Mouse (Mus musculus) CH12.LX (cell line): ENCODE measurements around the gene Rnf10. TPM values are rescaled to one million over a fixed set of nuclear protein-coding genes. Genes with fewer than 3 reads are reported as not detected.

Source experiments
- DNase-seq: peaks from one replicate; pipeline ENCODE4 v3.0.0-alpha.2; 2013; ENCODE audit errors: extremely low read depth
- H3K27ac ChIP-seq: 2 replicates; pipeline ENCODE4 v1.5.1; 2012; ENCODE audit warnings: low read depth, mild to moderate bottlenecking, control low read depth, moderate library complexity; ENCODE audit not compliant: insufficient read depth
- H3K27me3 ChIP-seq: replicated peaks from 2 replicates; pipeline ENCODE3; 2012; ENCODE audit warnings: inconsistent platforms
- H3K36me3 ChIP-seq, 2 experiments: replicated peaks in 1 of 2; 2 replicates each; pipeline versions ENCODE3 to v1.6.1; 2012; ENCODE audit warnings: inconsistent platforms in 1 of 2, low read length in 1 of 2, mild to moderate bottlenecking in 1 of 2, mixed read lengths in 1 of 2, moderate library complexity in 1 of 2; ENCODE audit not compliant: control insufficient read depth in 1 of 2, insufficient read depth in 1 of 2
- H3K4me1 ChIP-seq, 2 experiments: 2 replicates each; pipeline ENCODE4 v1.6.1; 2012; ENCODE audit warnings: inconsistent platforms in 1 of 2, moderate library complexity in 1 of 2; ENCODE audit not compliant: insufficient read depth in 2 of 2, control insufficient read depth in 1 of 2
- H3K4me2 ChIP-seq: 2 replicates; pipeline ENCODE4 v1.6.1; 2012; ENCODE audit warnings: low read depth, mild to moderate bottlenecking, control low read depth; ENCODE audit not compliant: poor library complexity, insufficient read depth, severe bottlenecking
- H3K4me3 ChIP-seq, 3 experiments: fragments of 150-350 bp in 1 of 3; sonication (generic) in 1 of 3; replicated peaks in 1 of 3; 2 replicates each; pipeline versions ENCODE3 to v1.5.1; 2011 to 2012; ENCODE audit warnings: low read depth in 2 of 3, low read length in 2 of 3, mild to moderate bottlenecking in 2 of 3, moderate library complexity in 2 of 3, control low read depth in 1 of 3, improper control_type of control experiment in 1 of 3, inconsistent platforms in 1 of 3, mixed read lengths in 1 of 3; ENCODE audit not compliant: poor library complexity in 1 of 3
- H3K79me2 ChIP-seq: replicated peaks from 2 replicates; pipeline ENCODE4 v1.6.1; 2012; ENCODE audit warnings: mild to moderate bottlenecking, moderate library complexity; ENCODE audit not compliant: control insufficient read depth, poor library complexity, insufficient read depth, severe bottlenecking; ENCODE audit errors: extremely low read depth
- H3K9ac ChIP-seq: 2 replicates; pipeline ENCODE4 v1.6.1; 2012; ENCODE audit warnings: low read depth, mild to moderate bottlenecking, control low read depth, moderate library complexity; ENCODE audit not compliant: insufficient read depth
- H3K9me3 ChIP-seq: replicated peaks from 2 replicates; pipeline ENCODE3; 2012; ENCODE audit warnings: low read length, inconsistent platforms, mixed read lengths
- BHLHE40 ChIP-seq: IDR thresholded peaks from 2 replicates; pipeline ENCODE4 v1.6.1; 2011; ENCODE audit warnings: mild to moderate bottlenecking, low read depth, low read length, improper control_type of control experiment
- CHD2 ChIP-seq: IDR thresholded peaks from 2 replicates; pipeline ENCODE4 v1.6.1; 2011; ENCODE audit warnings: low read length, improper control_type of control experiment
- CTCF ChIP-seq, 2 experiments: IDR thresholded peaks in 1 of 2; conservative IDR thresholded peaks in 1 of 2; 2 replicates each; pipeline ENCODE4 v1.5.1; 2011 to 2012; ENCODE audit warnings: low read depth in 2 of 2, low read length in 2 of 2, improper control_type of control experiment in 1 of 2, inconsistent platforms in 1 of 2, mild to moderate bottlenecking in 1 of 2, moderate library complexity in 1 of 2
- ELF1 ChIP-seq: IDR thresholded peaks from 2 replicates; pipeline ENCODE4 v1.6.1; 2014; ENCODE audit warnings: low read depth, mild to moderate bottlenecking, inconsistent platforms, low read length, improper control_type of control experiment
- EP300 ChIP-seq: IDR thresholded peaks from 2 replicates; pipeline ENCODE4 v1.6.1; 2011; ENCODE audit warnings: low read length, improper control_type of control experiment
- ETS1 ChIP-seq: conservative IDR thresholded peaks from 2 replicates; pipeline ENCODE4 v1.6.1; 2012; ENCODE audit warnings: low read depth, mild to moderate bottlenecking, inconsistent platforms, low read length, improper control_type of control experiment, moderate library complexity
- GABPA ChIP-seq: IDR thresholded peaks from 2 replicates; pipeline ENCODE4 v1.6.1; 2012; ENCODE audit warnings: low read depth, low read length, improper control_type of control experiment, inconsistent platforms; ENCODE audit not compliant: insufficient replicate concordance
- HCFC1 ChIP-seq: IDR thresholded peaks from 2 replicates; pipeline ENCODE4 v1.6.1; 2012; ENCODE audit warnings: low read depth, mild to moderate bottlenecking, inconsistent platforms, low read length, improper control_type of control experiment
- JUN ChIP-seq: IDR thresholded peaks from 2 replicates; pipeline ENCODE4 v1.6.1; 2011; ENCODE audit warnings: low read depth, mild to moderate bottlenecking, low read length, improper control_type of control experiment, moderate library complexity; ENCODE audit not compliant: insufficient read depth
- JUND ChIP-seq: conservative IDR thresholded peaks from 2 replicates; pipeline ENCODE4 v1.6.1; 2011; ENCODE audit warnings: low read depth, low read length, improper control_type of control experiment
- KAT2A ChIP-seq: IDR thresholded peaks from 2 replicates; pipeline ENCODE4 v1.6.1; 2012; ENCODE audit warnings: low read length, improper control_type of control experiment, inconsistent platforms; ENCODE audit not compliant: insufficient replicate concordance
- MAFK ChIP-seq: IDR thresholded peaks from 2 replicates; pipeline ENCODE4 v1.6.1; 2011; ENCODE audit warnings: low read length, improper control_type of control experiment; ENCODE audit not compliant: insufficient replicate concordance
- MEF2A ChIP-seq: IDR thresholded peaks from 2 replicates; pipeline ENCODE4 v1.6.1; 2014; ENCODE audit warnings: low read depth, mild to moderate bottlenecking, inconsistent platforms, low read length, improper control_type of control experiment, borderline replicate concordance
- MXI1 ChIP-seq: IDR thresholded peaks from 2 replicates; pipeline ENCODE4 v1.6.1; 2011; ENCODE audit warnings: mild to moderate bottlenecking, low read depth, low read length, improper control_type of control experiment
- MYC ChIP-seq: IDR thresholded peaks from 2 replicates; pipeline ENCODE4 v1.6.1; 2011; ENCODE audit warnings: low read depth, mild to moderate bottlenecking, improper control_type of control experiment, low read length
- NRF1 ChIP-seq: IDR thresholded peaks from 2 replicates; pipeline ENCODE4 v1.6.1; 2014; ENCODE audit warnings: low read depth, mild to moderate bottlenecking, inconsistent platforms, low read length, improper control_type of control experiment, moderate library complexity
- PAX5 ChIP-seq: IDR thresholded peaks from 2 replicates; pipeline ENCODE4 v1.6.1; 2012; ENCODE audit warnings: low read length, inconsistent platforms, mixed read lengths
- POLR2A ChIP-seq: IDR thresholded peaks from 2 replicates; pipeline ENCODE4 v1.6.1; 2011; ENCODE audit warnings: low read depth, mild to moderate bottlenecking, improper control_type of control experiment, low read length
- POLR2AphosphoS2 ChIP-seq: IDR thresholded peaks from 2 replicates; pipeline ENCODE4 v1.6.1; 2011; ENCODE audit warnings: low read depth, low read length, improper control_type of control experiment
- SIN3A ChIP-seq: IDR thresholded peaks from 2 replicates; pipeline ENCODE4 v1.6.1; 2012; ENCODE audit warnings: low read length, improper control_type of control experiment, inconsistent platforms
- SMC3 ChIP-seq: IDR thresholded peaks from 2 replicates; pipeline ENCODE4 v1.6.1; 2011; ENCODE audit warnings: low read depth, low read length, improper control_type of control experiment
- TBP ChIP-seq: conservative IDR thresholded peaks from 2 replicates; pipeline ENCODE4 v1.6.1; 2011; ENCODE audit warnings: low read depth, low read length, improper control_type of control experiment
- TCF12 ChIP-seq: IDR thresholded peaks from 2 replicates; pipeline ENCODE4 v1.6.1; 2014; ENCODE audit warnings: low read depth, mild to moderate bottlenecking, inconsistent platforms, low read length, improper control_type of control experiment
- UBTF ChIP-seq: IDR thresholded peaks from 2 replicates; pipeline ENCODE4 v1.6.1; 2012; ENCODE audit warnings: low read depth, mild to moderate bottlenecking, inconsistent platforms, low read length, improper control_type of control experiment, moderate library complexity
- ZC3H11A ChIP-seq: IDR thresholded peaks from 2 replicates; pipeline ENCODE4 v1.6.1; 2012; ENCODE audit warnings: low read depth, mild to moderate bottlenecking, inconsistent platforms, low read length, improper control_type of control experiment
- ZMIZ1 ChIP-seq: IDR thresholded peaks from 2 replicates; pipeline ENCODE4 v1.6.1; 2012; ENCODE audit warnings: low read depth, mild to moderate bottlenecking, inconsistent platforms, low read length, improper control_type of control experiment
- dilution Hi-C: fragments of 300-500 bp; cut with MboI; formaldehyde crosslinking; loops from 2 replicates; pipeline ENCODE4 v1.14.3; 2020; ENCODE audit warnings: low sequenced_read_pairs; ENCODE audit not compliant: extremely low pct_unique_long_range_greater_than_20kb, extremely low pct_ligation_motif_present
- in situ Hi-C: fragments of 300-500 bp; cut with MboI; formaldehyde crosslinking; loops from 3 replicates; pipeline ENCODE4 v1.14.3; 2019; ENCODE audit warnings: low sequenced_read_pairs, low pct_ligation_motif_present, low pct_unique_long_range_greater_than_20kb, mixed read lengths
- polyA plus RNA-seq: library from polyadenylated mRNA; unstranded; fragments of >175 nt; gene quantifications from 2 replicates; pipeline ENCODE4 v1.2.1, GENCODE M21; 2012; ENCODE audit warnings: low read depth; ENCODE audit not compliant: insufficient read length
- total RNA-seq, 2 experiments: library from RNA; depleted of rRNA; stranded (reverse); fragments of 300-350 nt in 1 of 2; fragments of >200 nt in 1 of 2; gene quantifications; 2 replicates each; pipeline ENCODE4 v1.2.3; 2012 to 2014

Rnf10 gene
- total and polyA plus RNA-seq, 3 experiments = 38.5 to 187 (median 63.6) TPM

DNA sequence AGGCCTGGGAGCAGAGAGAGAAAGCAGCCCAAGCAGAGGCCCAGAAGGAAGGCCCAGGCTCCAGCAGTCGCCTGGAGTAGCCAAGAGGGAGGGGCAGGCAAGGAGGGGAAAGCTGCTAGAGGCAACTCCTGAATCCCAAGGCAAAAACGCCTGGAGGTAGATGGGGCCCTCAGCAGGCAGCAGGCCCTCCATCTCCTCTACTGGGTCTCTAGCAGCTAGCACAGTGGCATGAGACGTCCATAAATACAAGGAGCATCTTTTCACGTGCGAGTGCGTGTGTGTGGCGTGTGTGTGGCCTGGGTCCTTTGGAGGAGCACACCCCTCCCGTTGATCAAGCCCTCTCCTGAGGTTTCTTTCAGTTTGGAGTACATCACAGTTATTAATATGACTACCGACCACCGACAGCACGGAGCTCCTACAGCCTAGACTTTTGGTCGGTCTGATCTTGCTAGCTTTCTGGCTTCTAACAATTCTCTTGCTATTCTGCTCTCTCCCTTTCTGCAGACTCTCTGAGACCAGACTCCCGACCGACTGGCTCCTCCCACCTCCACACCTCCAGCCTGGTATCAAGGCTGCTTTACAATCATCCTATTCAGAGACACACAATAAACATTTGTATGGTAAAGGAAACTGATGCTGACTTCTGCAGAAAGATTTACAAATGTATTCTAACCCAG, 44.4 kb upstream of the Rnf10 start:
- dilution Hi-C loops = no loop called here
- H3K27me3 ChIP-seq = no peaks in the 10 kb centered on the region
- H3K4me1 ChIP-seq = peaks cover 2 to 25% of the 10 kb centered on the region in 2 experiments; a peak in 3 of 4 replicates
- no peaks in the 10 kb centered on the region for H3K9me3 ChIP-seq
- DNase-seq = no peak
- H3K79me2 ChIP-seq = no peaks in the 10 kb centered on the region
- H3K4me3 ChIP-seq = no peak overlapping the region
- in situ Hi-C loops = no loop called here
- TF ChIP-seq TBP (no peak), MYC (no peak), JUN (no peak), UBTF (no peak), KAT2A (no peak), ELF1 (no peak), GABPA (no peak), SMC3 (no peak), HCFC1 (no peak), ZC3H11A (no peak), CHD2 (no peak), POLR2A (no peak), ETS1 (no peak), NRF1 (no peak), POLR2AphosphoS2 (no peak), EP300 (no peak), CTCF (conservative IDR thresholded peaks at IDR 0.05 in 1 of 2, IDR thresholded peaks at IDR 0.05 in 1 of 2; ENCODE audit: low read depth in 2 of 2, low read length in 2 of 2) (no peak), TCF12 (no peak), PAX5 (no peak), MEF2A (no peak)
- H3K4me2 ChIP-seq = no peak overlapping the region
- no peaks in the 10 kb centered on the region for H3K36me3 ChIP-seq
- H3K9ac ChIP-seq = no peak overlapping the region
- H3K27ac ChIP-seq = no peak overlapping the region

DNA sequence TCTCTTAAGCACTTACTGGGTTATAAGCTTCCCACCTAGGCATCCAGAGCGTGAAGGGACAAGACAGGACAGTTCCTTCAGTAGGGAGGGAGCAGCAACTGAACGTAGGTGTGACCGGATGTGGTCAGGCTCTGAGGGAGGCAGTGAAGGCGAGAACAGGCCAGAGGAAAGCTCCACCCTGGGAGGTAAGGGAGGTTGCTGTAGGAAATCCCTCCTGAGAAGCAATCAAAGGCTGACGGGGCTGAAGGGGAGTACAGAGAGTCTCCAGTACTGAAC, 40.9 kb upstream of the Rnf10 start:
- in situ Hi-C loops = no loop called here
- no peaks in the 10 kb centered on the region for H3K9me3 ChIP-seq
- H3K4me3 ChIP-seq = no peak overlapping the region
- no peaks in the 10 kb centered on the region for H3K79me2 ChIP-seq
- H3K4me2 ChIP-seq = no peak overlapping the region
- no peak for TF ChIP-seq POLR2A
- TF ChIP-seq ZMIZ1 = no peak
- TF ChIP-seq CHD2 = no peak
- no peak for TF ChIP-seq BHLHE40
- TF ChIP-seq JUND = no peak
- TF ChIP-seq MXI1 = no peak
- no peak for TF ChIP-seq ZC3H11A
- TF ChIP-seq SIN3A = no peak
- no peak for TF ChIP-seq MAFK
- no peak for TF ChIP-seq UBTF
- no peak for TF ChIP-seq HCFC1
- H3K27ac ChIP-seq = no peak overlapping the region
- H3K4me1 ChIP-seq = peaks cover under 1 to 13% of the 10 kb centered on the region in 2 experiments; a peak in 3 of 4 replicates
- peaks cover 0 to 2% of the 10 kb centered on the region in 2 experiments for H3K36me3 ChIP-seq
- dilution Hi-C loops = no loop called here
- H3K27me3 ChIP-seq = no peaks in the 10 kb centered on the region
- H3K9ac ChIP-seq = no peak overlapping the region
- DNase-seq = no peak
